Mouse (Mus musculus): ENCODE measurements around the gene Gm49322.

- TF ChIP-seq POLR2A (IDR thresholded peaks at IDR 0.05; ENCODE audit: control insufficient read depth, low read depth, low read length), result no peak
- no peak for TF ChIP-seq CTCF (IDR thresholded peaks at IDR 0.05; ENCODE audit: control insufficient read depth, insufficient read depth, insufficient replicate concordance, low read depth, low read length)
These were observed 2.5 kb upstream of the Gm49322 start for GRCm38 (mm10) chr10:80603364-80603763.
